Mouse (Mus musculus): ENCODE measurements around the gene Phf20. TPM values are rescaled to one million over a fixed set of nuclear protein-coding genes. Genes with fewer than 3 reads are reported as not detected.

Gene Phf20
- total and polyA plus RNA-seq, 2 experiments from 2014 or later = 10.6 to 30.4 TPM

- DNase-seq (ENCODE audit: low spot score) = no peak
- TF ChIP-seq EP300 (IDR thresholded peaks at IDR 0.05; ENCODE audit: low read depth) = no peak
- no peak for TF ChIP-seq CTCF (IDR thresholded peaks at IDR 0.05; ENCODE audit: low read depth)
Measured at GRCm38 (mm10) chr2:156241662-156242061, 45.4 kb downstream of the Phf20 start.

DNA sequence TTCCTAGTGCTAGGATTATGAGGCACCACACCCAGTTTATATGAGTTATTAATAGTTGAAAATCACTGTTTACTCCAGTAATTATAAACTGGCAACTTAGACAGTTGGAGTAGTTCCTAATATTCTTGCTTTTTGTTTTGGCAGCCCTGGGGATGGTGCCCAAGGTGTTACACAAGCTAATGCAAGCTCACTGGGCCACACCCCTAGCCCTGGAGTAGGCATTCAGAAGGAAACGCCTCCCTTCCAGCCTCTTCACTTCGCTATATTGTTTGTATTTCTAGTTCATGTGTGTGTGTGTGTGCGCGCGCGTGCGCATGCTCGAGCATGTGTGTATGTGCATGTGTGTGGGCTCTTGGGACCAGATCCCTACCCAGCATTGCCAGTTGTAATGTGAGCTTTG, 46.7 kb downstream of the Phf20 start:
- 96% methylated on average over 8 of the region's 8 CpGs for WGBS
- no peak for DNase-seq (ENCODE audit: low spot score)

More at GRCm38 (mm10) chr2:156241662-156242061, 45.4 kb downstream of the Phf20 start:
- Histone ChIP-seq H3K27me3 (ENCODE audit: control insufficient read depth, insufficient read depth, low read length) (no peaks in the 10 kb centered on the region), H3K4me3 (ENCODE audit: low read depth, low read length) (no peak overlapping the region), H3K4me1 (ENCODE audit: control insufficient read depth, insufficient read depth) (no peaks in the 10 kb centered on the region), H3K4me2 (ENCODE audit: low read depth, low read length) (no peak overlapping the region), H3K9me3 (replicated peaks; ENCODE audit: control insufficient read depth, low read length) (no peaks in the 10 kb centered on the region), H3K36me3 (replicated peaks; ENCODE audit: control insufficient read depth, insufficient read depth, low read length) (peaks cover 20% of the 10 kb centered on the region; the same call in 1 of the 2 replicates), H3K9ac (replicated peaks; ENCODE audit: low read depth, low read length) (no peak overlapping the region), H3K27ac (ENCODE audit: low read depth) (no peak overlapping the region)
- 55% methylated on average over 2 of the region's 2 CpGs for WGBS
- no peak for ATAC-seq (ENCODE audit: insufficient read depth, low read depth)

DNA sequence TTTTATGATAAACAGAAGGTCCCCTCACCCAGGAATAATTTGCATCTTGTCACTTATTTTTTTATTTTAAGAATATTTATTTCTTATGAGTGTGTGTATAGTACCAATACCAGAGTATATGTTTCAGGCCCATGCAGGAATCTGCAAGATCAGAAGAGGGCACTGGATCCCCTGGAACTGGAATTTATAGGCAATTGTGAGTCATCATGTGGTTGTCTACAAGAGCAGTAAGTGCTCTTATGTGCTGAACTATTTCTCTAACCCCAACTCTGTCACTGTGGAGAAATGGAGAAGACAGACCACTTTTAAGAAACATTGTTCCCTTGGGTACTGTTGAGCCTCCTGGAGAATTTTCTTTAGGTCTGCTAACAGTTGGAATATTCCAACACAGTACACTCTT, 51.3 kb downstream of the Phf20 start:
- Histone ChIP-seq H3K27me3 (ENCODE audit: control insufficient read depth, insufficient read depth, low read length) (no peaks in the 10 kb centered on the region), H3K4me3 (ENCODE audit: low read depth, low read length) (no peak overlapping the region), H3K4me2 (ENCODE audit: low read depth, low read length) (no peak overlapping the region), H3K4me1 (ENCODE audit: control insufficient read depth, insufficient read depth) (no peaks in the 10 kb centered on the region), H3K27ac (ENCODE audit: low read depth) (no peak overlapping the region), H3K9me3 (replicated peaks; ENCODE audit: control insufficient read depth, low read length) (no peaks in the 10 kb centered on the region), H3K9ac (replicated peaks; ENCODE audit: low read depth, low read length) (no peak overlapping the region), H3K36me3 (replicated peaks; ENCODE audit: control insufficient read depth, insufficient read depth, low read length) (peaks cover 25% of the 10 kb centered on the region)
- DNase-seq (ENCODE audit: low spot score) = no peak
- TF ChIP-seq EP300 (IDR thresholded peaks at IDR 0.05; ENCODE audit: low read depth) = no peak
- no peak for TF ChIP-seq CTCF (IDR thresholded peaks at IDR 0.05; ENCODE audit: low read depth)
- no peak for ATAC-seq (ENCODE audit: insufficient read depth, low read depth)

More for the DNA sequence above, 46.7 kb downstream of the Phf20 start:
- Histone ChIP-seq H3K4me1 (ENCODE audit: control insufficient read depth, insufficient read depth) (no peaks in the 10 kb centered on the region), H3K9ac (replicated peaks; ENCODE audit: low read depth, low read length) (no peak overlapping the region), H3K36me3 (replicated peaks; ENCODE audit: control insufficient read depth, insufficient read depth, low read length) (peaks cover 20% of the 10 kb centered on the region), H3K27me3 (ENCODE audit: control insufficient read depth, insufficient read depth, low read length) (no peaks in the 10 kb centered on the region), H3K27ac (ENCODE audit: low read depth) (no peak overlapping the region), H3K9me3 (replicated peaks; ENCODE audit: control insufficient read depth, low read length) (no peaks in the 10 kb centered on the region), H3K4me2 (ENCODE audit: low read depth, low read length) (no peak overlapping the region), H3K4me3 (ENCODE audit: low read depth, low read length) (no peak overlapping the region)
- no peak for ATAC-seq (ENCODE audit: insufficient read depth, low read depth)
- TF ChIP-seq EP300 (IDR thresholded peaks at IDR 0.05; ENCODE audit: low read depth) (no peak), CTCF (IDR thresholded peaks at IDR 0.05; ENCODE audit: low read depth) (no peak)

GRCm38 (mm10) chr2:156250761-156251160, 54.5 kb downstream of the Phf20 start:
- H3K9me3 ChIP-seq (replicated peaks; ENCODE audit: control insufficient read depth, low read length) = no peaks in the 10 kb centered on the region
- TF ChIP-seq CTCF (IDR thresholded peaks at IDR 0.05; ENCODE audit: low read depth) (no peak), EP300 (IDR thresholded peaks at IDR 0.05; ENCODE audit: low read depth) (no peak)
- no peak overlapping the region for H3K9ac ChIP-seq (replicated peaks; ENCODE audit: low read depth, low read length)
- no peak for DNase-seq (ENCODE audit: low spot score)
- peaks cover 44% of the 10 kb centered on the region for H3K36me3 ChIP-seq (replicated peaks; ENCODE audit: control insufficient read depth, insufficient read depth, low read length)
- H3K4me2 ChIP-seq (ENCODE audit: low read depth, low read length) = no peak overlapping the region
- H3K27me3 ChIP-seq (ENCODE audit: control insufficient read depth, insufficient read depth, low read length) = no peaks in the 10 kb centered on the region
- no peaks in the 10 kb centered on the region for H3K4me1 ChIP-seq (ENCODE audit: control insufficient read depth, insufficient read depth)
- H3K4me3 ChIP-seq (ENCODE audit: low read depth, low read length) = no peak overlapping the region
- H3K27ac ChIP-seq (ENCODE audit: low read depth) = no peak overlapping the region
- no peak for ATAC-seq (ENCODE audit: insufficient read depth, low read depth)

DNA sequence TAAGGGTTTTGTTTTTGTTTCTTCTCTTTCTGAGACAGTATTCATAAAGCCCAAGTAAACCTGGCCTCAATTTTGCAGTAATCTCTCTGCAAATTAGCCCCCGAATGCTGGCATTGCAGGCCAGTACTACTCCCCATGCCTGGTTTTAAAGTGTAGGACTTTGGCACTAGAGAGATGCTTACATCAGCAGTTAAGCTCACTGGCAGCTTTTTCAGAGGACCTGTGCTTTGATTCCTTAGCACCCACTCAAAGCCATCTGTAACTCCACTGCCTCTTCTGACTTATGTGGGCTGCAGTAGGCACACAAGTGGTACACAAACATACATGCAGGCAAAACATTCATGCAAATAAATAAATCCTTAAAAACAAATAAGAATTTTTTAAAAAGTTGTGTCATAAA, 55.0 kb downstream of the Phf20 start:
- ATAC-seq (ENCODE audit: insufficient read depth, low read depth) = no peak
- 84% methylated on average over 1 of the region's 1 CpGs for WGBS
- H3K36me3 ChIP-seq (replicated peaks; ENCODE audit: control insufficient read depth, insufficient read depth, low read length) = peaks cover 44% of the 10 kb centered on the region
- H3K4me3 ChIP-seq (ENCODE audit: low read depth, low read length) = no peak overlapping the region
- no peak overlapping the region for H3K9ac ChIP-seq (replicated peaks; ENCODE audit: low read depth, low read length)
- no peak for DNase-seq (ENCODE audit: low spot score)
- no peak overlapping the region for H3K4me2 ChIP-seq (ENCODE audit: low read depth, low read length)
- H3K27ac ChIP-seq (ENCODE audit: low read depth) = no peak overlapping the region
- H3K4me1 ChIP-seq (ENCODE audit: control insufficient read depth, insufficient read depth) = no peaks in the 10 kb centered on the region
- TF ChIP-seq CTCF (IDR thresholded peaks at IDR 0.05; ENCODE audit: low read depth) = no peak
- no peaks in the 10 kb centered on the region for H3K27me3 ChIP-seq (ENCODE audit: control insufficient read depth, insufficient read depth, low read length)
- no peaks in the 10 kb centered on the region for H3K9me3 ChIP-seq (replicated peaks; ENCODE audit: control insufficient read depth, low read length)

- DNase-seq (ENCODE audit: low spot score) (peak; percentile 39), ATAC-seq (ENCODE audit: insufficient read depth, low read depth) (peak; percentile 26; the same call in 1 of the 2 replicates)
- Histone ChIP-seq H3K9me3 (replicated peaks; ENCODE audit: control insufficient read depth, low read length) (no peaks in the 10 kb centered on the region), H3K36me3 (replicated peaks; ENCODE audit: control insufficient read depth, insufficient read depth, low read length) (peaks cover 46% of the 10 kb centered on the region), H3K4me3 (ENCODE audit: low read depth, low read length) (no peak overlapping the region), H3K27me3 (ENCODE audit: control insufficient read depth, insufficient read depth, low read length) (no peaks in the 10 kb centered on the region), H3K27ac (ENCODE audit: low read depth) (peak overlapping the region; percentile 78), H3K4me1 (ENCODE audit: control insufficient read depth, insufficient read depth) (peaks cover 17% of the 10 kb centered on the region), H3K9ac (replicated peaks; ENCODE audit: low read depth, low read length) (no peak overlapping the region), H3K4me2 (ENCODE audit: low read depth, low read length) (no peak overlapping the region; the same call in 1 of the 2 replicates)
- no peak for TF ChIP-seq CTCF (IDR thresholded peaks at IDR 0.05; ENCODE audit: low read depth)
- peak; percentile 51; the same call in 1 of the 2 replicates for TF ChIP-seq EP300 (IDR thresholded peaks at IDR 0.05; ENCODE audit: low read depth)
- 30% methylated on average over 2 of the region's 2 CpGs for WGBS
Measured at GRCm38 (mm10) chr2:156257051-156257450, 60.8 kb downstream of the Phf20 start.
